Mouse (Mus musculus) left cerebral cortex, postnatal 14 days (tissue): ENCODE measurements around the gene Plekhd1. TPM values are rescaled to one million over a fixed set of nuclear protein-coding genes. Genes with fewer than 3 reads are reported as not detected.

Source experiments
- DNase-seq, 2 experiments: peaks; one replicate each; pipeline ENCODE4 v3.0.0; 2021 to 2022; ENCODE audit warnings: low spot score in 2 of 2, mixed read lengths in 1 of 2
- intact Hi-C: fragments of 180-260 bp; cut with DNase I; formaldehyde crosslinking; loops from one replicate; pipeline ENCODE4 v1.15.1; 2025
- total RNA-seq, 2 experiments: library from RNA; stranded (reverse); gene quantifications; 2 replicates each; pipeline ENCODE4 v1.2.3; 2021

Plekhd1 gene
- total RNA-seq, 2 experiments from 2014 or later, result 2.8 to 2.9 TPM

- intact Hi-C loops, result no loop called here
- no peak for DNase-seq
Measured at GRCm38 (mm10) chr12:80695004-80695403, 2.6 kb downstream of the Plekhd1 start.

GRCm38 (mm10) chr12:80698526-80699143, 6.2 kb downstream of the Plekhd1 start:
- no peak for DNase-seq
- intact Hi-C loops, result no loop called here

- intact Hi-C loops, result no loop called here
- no peak for DNase-seq
Measured at GRCm38 (mm10) chr12:80699144-80699531, 6.7 kb downstream of the Plekhd1 start.

- no peak for DNase-seq
- intact Hi-C loops, result no loop called here
Measured at GRCm38 (mm10) chr12:80701332-80701731, 8.9 kb downstream of the Plekhd1 start.

- intact Hi-C loops, result no loop called here
- no peak for DNase-seq
Measured at GRCm38 (mm10) chr12:80706208-80706914, 14.0 kb downstream of the Plekhd1 start.

GRCm38 (mm10) chr12:80706915-80707604, 14.7 kb downstream of the Plekhd1 start:
- DNase-seq, result peak; percentile 24 to 40
- intact Hi-C loops, result no loop called here

GRCm38 (mm10) chr12:80715915-80716314, 23.5 kb downstream of the Plekhd1 start:
- intact Hi-C loops, result no loop called here
- DNase-seq, result no peak

GRCm38 (mm10) chr12:80719141-80719540, 26.8 kb downstream of the Plekhd1 start:
- intact Hi-C loops, result no loop called here
- no peak for DNase-seq

GRCm38 (mm10) chr12:80720507-80720906, 28.1 kb downstream of the Plekhd1 start:
- no peak for DNase-seq
- intact Hi-C loops, result loop anchor here (10.0 kb wide), 1 partner anchor 566 kb away; no protein-coding TSS in a partner anchor

GRCm38 (mm10) chr12:80721458-80721857, 29.1 kb downstream of the Plekhd1 start:
- intact Hi-C loops, result loop anchor here (10.0 kb wide), 1 partner anchor 567 kb away; no protein-coding TSS in a partner anchor
- no peak for DNase-seq

- peak; percentile 79 to 90 for DNase-seq
- intact Hi-C loops, result loop anchor here (5.0 to 10.0 kb wide), 2 partner anchors 228 to 570 kb away; no protein-coding TSS in a partner anchor
Measured at GRCm38 (mm10) chr12:80724853-80725559, 32.6 kb downstream of the Plekhd1 start.

- intact Hi-C loops, result loop anchor here (5.0 to 10.0 kb wide), 2 partner anchors 231 to 573 kb away; no protein-coding TSS in a partner anchor
- no peak for DNase-seq
Measured at GRCm38 (mm10) chr12:80728207-80728606, 35.8 kb downstream of the Plekhd1 start.

GRCm38 (mm10) chr12:80728814-80729213, 36.4 kb downstream of the Plekhd1 start:
- no peak for DNase-seq
- intact Hi-C loops, result loop anchor here (5.0 to 10.0 kb wide), 2 partner anchors 232 to 574 kb away; no protein-coding TSS in a partner anchor

- intact Hi-C loops, result loop anchor here (1.0 to 10.0 kb wide), 3 partner anchors 30 to 575 kb away; partner anchors contain the start of gene Ccdc177
- DNase-seq, result peak in 1 of 2 experiments; percentile 69
Measured at GRCm38 (mm10) chr12:80729758-80730530, 37.6 kb downstream of the Plekhd1 start.

- intact Hi-C loops, result loop anchor here (1.0 kb wide), 1 partner anchor 30 kb away; the partner anchor contains the start of gene Ccdc177
- peak; percentile 80 to 86 for DNase-seq
Measured at GRCm38 (mm10) chr12:80730567-80730966, 38.2 kb downstream of the Plekhd1 start.

GRCm38 (mm10) chr12:80734526-80735470, 42.4 kb downstream of the Plekhd1 start:
- intact Hi-C loops, result no loop called here

GRCm38 (mm10) chr12:80736464-80737282, 44.3 kb downstream of the Plekhd1 start:
- peak; percentile 74 to 88 for DNase-seq
- intact Hi-C loops, result no loop called here

More at GRCm38 (mm10) chr12:80734526-80735470, 42.4 kb downstream of the Plekhd1 start:
- no peak for DNase-seq
